Mouse (Mus musculus) forebrain, postnatal 0 days (tissue): ENCODE measurements around the gene Nppc. TPM values are rescaled to one million over a fixed set of nuclear protein-coding genes. Genes with fewer than 3 reads are reported as not detected.

Experiments used
- ATAC-seq: fragments of 200-750 bp; cut with Nextera tagmentation; 2 replicates; pipeline ENCODE4 v1.8.0; 2017; ENCODE audit warnings: mild to moderate bottlenecking, moderate library complexity
- DNase-seq: peaks from one replicate; pipeline ENCODE4 v3.0.0-alpha.2; 2015
- H3K27ac ChIP-seq: fragments of 300-500 bp; sonication (generic); 2 replicates; pipeline ENCODE4 v1.5.1; 2014; ENCODE audit warnings: low read depth, mild to moderate bottlenecking, antibody characterized with exemption, low read length, moderate library complexity, mixed read lengths
- H3K27me3 ChIP-seq: fragments of 300-500 bp; sonication (generic); 2 replicates; pipeline ENCODE4 v1.6.1; 2014; ENCODE audit warnings: mild to moderate bottlenecking, low read length, mixed read lengths; ENCODE audit not compliant: insufficient read depth
- H3K36me3 ChIP-seq: fragments of 300-500 bp; sonication (generic); 2 replicates; pipeline ENCODE4 v1.6.1; 2014; ENCODE audit warnings: mild to moderate bottlenecking, moderate library complexity; ENCODE audit not compliant: insufficient read depth
- H3K4me1 ChIP-seq: fragments of 300-500 bp; sonication (generic); 2 replicates; pipeline ENCODE4 v1.6.1; 2014; ENCODE audit warnings: antibody characterized with exemption; ENCODE audit not compliant: insufficient read depth
- H3K4me2 ChIP-seq: fragments of 300-500 bp; sonication (generic); 2 replicates; pipeline ENCODE4 v1.6.1; 2014; ENCODE audit warnings: low read depth, mild to moderate bottlenecking, moderate library complexity
- H3K4me3 ChIP-seq: fragments of 300-500 bp; sonication (generic); 2 replicates; pipeline ENCODE4 v1.5.1; 2014; ENCODE audit warnings: low read depth, low read length, mixed read lengths
- H3K9ac ChIP-seq: fragments of 300-500 bp; sonication (generic); 2 replicates; pipeline ENCODE4 v1.6.1; 2014; ENCODE audit warnings: mild to moderate bottlenecking
- H3K9me3 ChIP-seq: fragments of 300-500 bp; sonication (generic); 2 replicates; pipeline ENCODE4 v1.6.1; 2016; ENCODE audit warnings: low read length
- CTCF ChIP-seq: sonication (generic); IDR thresholded peaks from 2 replicates; pipeline ENCODE4 v1.5.1; 2016; ENCODE audit warnings: antibody characterized with exemption, control low read depth, low read depth
- WGBS: fragments of 180-500 bp; shearing (Covaris S2); extraction: QIAGEN DNeasy Blood & Tissue Kit; methylation state at CpG from one replicate; pipeline ENCODE4 v1.1.7; 2014; 5-methylcytosine and 5-hydroxymethylcytosine counted together
- polyA plus RNA-seq: library from polyadenylated mRNA; unstranded; fragments of >200 nt; fragmentation: Nextera tagmentation; extraction: Ambion mirVana; gene quantifications from 2 replicates; pipeline ENCODE4 v1.2.1, GENCODE M21; 2015
- total RNA-seq: library from RNA; depleted of rRNA; stranded (reverse); fragments of >200 nt; gene quantifications from 2 replicates; pipeline ENCODE4 v1.2.3, GENCODE M21; 2014; rRNA removed

Nppc gene
- 5.7 and 6.3 TPM in 2 replicates for total RNA-seq
- polyA plus RNA-seq = 7.7 and 9.2 TPM in 2 replicates

GRCm38 (mm10) chr1:86670279-86671038 lies at the start of gene Nppc:
Gene Nppc, minus strand, starts transcription at chr1:86670571.
- peak within 1 kb of the TSS; percentile 51 for H3K9ac ChIP-seq
- 4% methylated on average over 59 of the region's 59 CpGs for WGBS

GRCm38 (mm10) chr1:86719391-86719790 lies 49.0 kb upstream of the Nppc start:
- ATAC-seq = no peak
- H3K9me3 ChIP-seq = no peaks in the 10 kb centered on the region
- H3K27me3 ChIP-seq = no peaks in the 10 kb centered on the region
- DNase-seq = no peak
- no peak overlapping the region for H3K4me2 ChIP-seq
- no peak overlapping the region for H3K4me3 ChIP-seq
- no peaks in the 10 kb centered on the region for H3K4me1 ChIP-seq
- H3K27ac ChIP-seq = no peak overlapping the region
- WGBS = 78% methylated on average over 4 of the region's 4 CpGs
- no peak overlapping the region for H3K9ac ChIP-seq
- no peaks in the 10 kb centered on the region for H3K36me3 ChIP-seq
- no peak for TF ChIP-seq CTCF

More at GRCm38 (mm10) chr1:86670279-86671038, at the start of gene Nppc:
- Histone ChIP-seq H3K9me3 (no peaks in the 10 kb centered on the region), H3K4me1 (no peaks in the 10 kb centered on the region), H3K4me2 (peak within 1 kb of the TSS; percentile 99), H3K36me3 (no peaks in the 10 kb centered on the region), H3K27me3 (0 out of 2 replicates have a peak, but pooled peaks cover 5% of the 10 kb centered on the region), H3K4me3 (peak within 1 kb of the TSS; percentile 58), H3K27ac (peak within 1 kb of the TSS; percentile 29; the same call in 1 of the 2 replicates)
- DNase-seq (peak; percentile 87), ATAC-seq (peak; percentile 96)
- TF ChIP-seq CTCF = peak; percentile 59

GRCm38 (mm10) chr1:86718190-86718589 lies 47.8 kb upstream of the Nppc start:
- no peak for ATAC-seq
- WGBS = 98% methylated on average over 1 of the region's 1 CpGs

GRCm38 (mm10) chr1:86713054-86713453 lies 42.7 kb upstream of the Nppc start:
- no peak overlapping the region for H3K4me3 ChIP-seq
- H3K9me3 ChIP-seq = no peaks in the 10 kb centered on the region
- 97% methylated on average over 4 of the region's 4 CpGs for WGBS
- H3K4me1 ChIP-seq = no peaks in the 10 kb centered on the region
- no peak overlapping the region for H3K4me2 ChIP-seq
- no peak overlapping the region for H3K27ac ChIP-seq
- H3K9ac ChIP-seq = no peak overlapping the region
- no peaks in the 10 kb centered on the region for H3K36me3 ChIP-seq
- DNase-seq (no peak), ATAC-seq (no peak)
- no peak for TF ChIP-seq CTCF
- no peaks in the 10 kb centered on the region for H3K27me3 ChIP-seq

More at GRCm38 (mm10) chr1:86718190-86718589, 47.8 kb upstream of the Nppc start:
- Histone ChIP-seq H3K4me3 (no peak overlapping the region), H3K4me1 (no peaks in the 10 kb centered on the region), H3K27me3 (no peaks in the 10 kb centered on the region), H3K9me3 (no peaks in the 10 kb centered on the region), H3K4me2 (no peak overlapping the region), H3K27ac (no peak overlapping the region), H3K9ac (no peak overlapping the region), H3K36me3 (no peaks in the 10 kb centered on the region)
- DNase-seq = no peak
- TF ChIP-seq CTCF = no peak

GRCm38 (mm10) chr1:86712045-86712444 lies 41.7 kb upstream of the Nppc start:
- H3K9me3 ChIP-seq = no peaks in the 10 kb centered on the region
- DNase-seq (no peak), ATAC-seq (no peak)
- no peak overlapping the region for H3K27ac ChIP-seq
- no peak overlapping the region for H3K9ac ChIP-seq
- H3K36me3 ChIP-seq = no peaks in the 10 kb centered on the region
- no peak overlapping the region for H3K4me2 ChIP-seq
- H3K4me3 ChIP-seq = no peak overlapping the region
- WGBS = 89% methylated on average over 2 of the region's 2 CpGs
- H3K27me3 ChIP-seq = no peaks in the 10 kb centered on the region
- TF ChIP-seq CTCF = no peak
- H3K4me1 ChIP-seq = no peaks in the 10 kb centered on the region

- 67% methylated on average over 4 of the region's 4 CpGs for WGBS
- H3K9me3 ChIP-seq = no peaks in the 10 kb centered on the region
- ATAC-seq (no peak), DNase-seq (no peak)
- no peak for TF ChIP-seq CTCF
- no peaks in the 10 kb centered on the region for H3K4me1 ChIP-seq
- no peak overlapping the region for H3K4me2 ChIP-seq
- no peak overlapping the region for H3K4me3 ChIP-seq
- H3K36me3 ChIP-seq = no peaks in the 10 kb centered on the region
- H3K27ac ChIP-seq = no peak overlapping the region
- H3K27me3 ChIP-seq = no peaks in the 10 kb centered on the region
- H3K9ac ChIP-seq = no peak overlapping the region
Measured at GRCm38 (mm10) chr1:86709546-86709945, 39.2 kb upstream of the Nppc start.

- Histone ChIP-seq H3K27me3 (no peaks in the 10 kb centered on the region), H3K9ac (no peak overlapping the region), H3K36me3 (no peaks in the 10 kb centered on the region), H3K4me1 (peaks cover 3% of the 10 kb centered on the region), H3K4me2 (no peak overlapping the region), H3K4me3 (no peak overlapping the region), H3K9me3 (no peaks in the 10 kb centered on the region), H3K27ac (no peak overlapping the region)
- no peak for TF ChIP-seq CTCF
- DNase-seq = no peak
- 75% methylated on average over 3 of the region's 3 CpGs for WGBS
- ATAC-seq = no peak
Measured at GRCm38 (mm10) chr1:86705461-86705860, 35.1 kb upstream of the Nppc start.
